Mouse (Mus musculus) frontal cortex, adult (tissue): ENCODE measurements around the gene Peg12.

Source experiments
- ATAC-seq: cut with Nextera tagmentation; 2 replicates; pipeline ENCODE4 v1.9.2; 2017; ENCODE audit warnings: mild to moderate bottlenecking, moderate library complexity, mixed read lengths; ENCODE audit not compliant: low TSS enrichment

Gene Peg12

DNA sequence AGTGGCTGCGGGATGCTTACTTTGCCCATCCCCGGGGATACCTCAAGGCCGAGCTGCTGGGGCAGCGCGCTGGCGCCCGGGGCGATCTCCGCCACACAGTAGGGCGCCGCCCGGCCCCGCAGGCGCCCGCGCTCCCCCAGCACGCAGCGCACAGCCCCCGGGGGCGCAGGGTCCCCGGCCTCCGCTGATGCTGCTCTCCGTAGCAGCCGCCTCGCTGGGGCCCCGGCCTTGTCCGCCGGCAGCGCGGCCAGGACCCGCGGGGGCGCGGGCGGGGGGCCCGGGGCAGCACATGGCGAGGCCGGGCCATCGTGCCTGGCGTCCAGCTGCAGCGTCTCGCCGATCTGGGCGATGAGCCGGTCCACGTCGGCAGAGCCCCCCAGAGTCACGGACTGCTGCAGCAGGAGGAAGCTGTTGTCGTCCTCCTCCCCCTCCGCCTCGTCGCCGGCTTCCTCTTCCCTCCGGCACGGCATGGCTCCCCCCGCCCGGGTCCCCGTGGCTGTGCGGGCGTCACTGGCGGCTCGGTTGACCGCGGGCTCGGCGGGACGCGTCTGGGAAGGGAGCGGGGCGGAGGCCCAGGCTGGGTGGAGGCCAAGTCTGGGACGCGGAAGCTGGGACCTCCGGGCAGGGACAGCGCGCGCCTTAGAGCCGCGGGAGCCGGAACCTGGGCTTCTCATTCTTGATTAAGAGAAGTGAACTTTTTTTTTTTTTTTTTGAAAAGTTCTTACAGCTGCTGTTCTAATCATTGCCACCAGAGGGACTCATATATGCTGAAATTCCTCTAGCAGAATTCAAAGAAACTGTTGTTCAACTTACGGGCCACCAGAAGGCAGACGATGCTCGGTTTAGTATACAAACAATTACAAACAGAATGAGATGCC is at the start of gene Peg12:
Gene Peg12, minus strand, starts transcription at position 633 of the 878 bp plus-strand sequence.
- no peak for ATAC-seq

DNA sequence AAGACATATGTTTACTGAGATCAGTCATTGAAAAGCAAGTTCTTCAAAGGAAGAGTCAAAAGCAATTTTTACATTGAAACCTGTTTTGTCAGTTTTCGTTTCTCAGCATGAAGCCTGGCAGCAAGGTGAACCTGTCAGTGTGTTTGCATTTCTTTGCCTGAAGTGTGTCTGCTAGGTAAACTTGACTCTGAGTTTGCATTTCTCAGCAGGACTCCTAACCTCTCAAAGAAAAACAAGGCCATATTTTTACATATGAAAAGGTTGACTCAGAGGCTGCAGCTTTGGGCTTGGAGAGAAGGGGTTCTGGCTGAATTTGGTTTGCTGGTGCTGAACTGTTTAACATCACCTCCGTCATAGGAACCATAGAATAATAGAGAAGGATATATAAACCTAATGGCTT is 21.8 kb upstream of the Peg12 start:
- no peak for ATAC-seq

DNA sequence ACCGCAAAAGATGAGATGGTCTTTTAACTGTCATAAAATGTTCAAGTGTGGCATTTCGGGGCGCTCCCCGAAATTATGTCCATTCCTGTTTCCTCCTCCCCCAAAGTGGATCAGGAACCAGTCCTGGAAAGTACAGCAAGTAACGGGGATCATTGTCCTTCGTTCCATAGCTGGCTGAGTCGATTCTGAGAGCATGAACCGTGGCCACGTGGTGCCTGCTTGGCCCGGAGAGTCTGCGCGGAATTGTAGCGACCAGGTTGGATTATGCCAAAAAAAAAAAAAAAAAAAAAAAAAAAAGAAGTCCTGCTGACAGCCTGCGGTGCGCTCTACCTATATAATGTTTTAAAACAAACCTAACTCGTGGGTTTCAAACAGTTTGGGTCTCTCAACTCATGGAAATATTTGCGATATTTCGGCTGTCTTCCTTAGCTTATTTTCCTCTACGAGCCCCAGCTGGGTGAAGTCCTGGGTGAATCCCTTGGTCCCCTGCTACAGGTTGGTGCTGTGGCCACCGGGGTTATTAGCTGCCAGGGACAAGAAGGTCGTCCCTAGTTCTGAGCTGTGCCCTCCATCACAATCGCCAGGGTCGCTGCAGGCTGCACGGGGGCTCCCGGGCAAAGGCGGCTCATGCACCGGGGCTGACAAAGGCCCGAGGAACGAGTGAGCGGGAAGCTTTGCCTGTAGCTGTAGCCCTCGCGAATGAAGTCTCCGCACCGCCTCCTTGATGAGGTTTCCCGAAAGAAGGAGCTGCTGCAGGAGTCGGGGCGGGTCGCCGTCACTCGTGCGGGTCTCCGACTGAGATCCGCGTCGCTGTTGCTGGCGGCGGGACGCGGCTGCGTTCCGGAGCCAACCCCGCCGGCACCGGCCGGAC is 1.1 kb downstream of the Peg12 start:
- ATAC-seq: no peak

DNA sequence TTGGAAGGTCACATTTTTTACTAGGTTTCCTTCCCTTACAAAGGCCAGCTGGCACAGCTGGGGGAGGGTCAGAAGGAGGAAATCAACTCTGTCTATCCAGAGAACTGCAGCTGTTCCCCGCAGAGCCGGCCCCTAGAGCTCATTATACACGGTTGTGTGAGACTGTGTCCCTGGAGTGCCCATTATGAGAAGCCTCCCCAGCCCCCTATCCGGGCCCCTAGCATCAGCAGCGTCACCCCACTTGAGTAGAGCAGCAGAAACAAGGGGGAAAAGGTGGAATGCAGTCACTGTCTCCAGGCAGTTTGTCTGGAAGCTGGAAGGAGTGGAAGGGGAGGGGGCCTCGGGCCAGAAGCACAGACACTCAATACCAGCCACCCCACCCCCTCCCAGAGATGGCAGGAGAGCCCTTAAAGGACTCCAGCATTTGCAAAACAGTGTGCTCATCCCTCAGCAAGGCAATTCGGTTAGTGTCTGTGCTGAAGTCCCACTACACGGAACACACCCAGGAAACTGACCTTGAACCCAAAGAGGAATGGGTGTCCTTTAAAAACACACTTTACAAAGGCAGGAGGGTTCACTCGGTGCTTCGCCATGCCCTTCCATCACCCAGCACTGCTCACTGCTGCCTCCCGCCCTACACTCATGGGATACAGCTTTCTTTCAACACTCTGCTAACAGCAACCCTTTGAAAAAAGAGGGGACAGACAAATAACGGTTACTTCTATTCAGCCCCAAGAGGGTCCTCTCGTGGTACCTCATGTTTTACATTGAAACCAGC is 1.9 kb downstream of the Peg12 start:
- no peak for ATAC-seq

DNA sequence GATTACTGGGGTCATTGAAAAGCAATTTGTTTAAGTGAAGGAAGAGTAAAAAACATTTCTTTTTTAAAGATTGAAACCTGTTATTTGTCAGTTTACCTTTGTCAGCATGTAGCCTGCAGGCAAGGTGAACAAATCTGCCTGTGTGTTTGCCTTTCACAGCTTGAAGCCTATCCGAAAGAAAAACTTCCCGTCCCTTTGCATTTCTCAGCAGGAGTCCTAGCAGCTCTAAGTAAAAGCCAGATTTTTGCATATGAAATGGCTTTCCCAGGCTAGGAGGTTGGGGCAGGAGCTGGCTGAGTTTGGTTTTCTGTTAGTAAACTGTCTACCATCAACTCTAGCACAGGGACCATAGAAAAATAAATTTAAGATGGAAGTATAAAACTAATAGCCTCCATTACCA is 12.0 kb downstream of the Peg12 start:
- ATAC-seq: no peak

DNA sequence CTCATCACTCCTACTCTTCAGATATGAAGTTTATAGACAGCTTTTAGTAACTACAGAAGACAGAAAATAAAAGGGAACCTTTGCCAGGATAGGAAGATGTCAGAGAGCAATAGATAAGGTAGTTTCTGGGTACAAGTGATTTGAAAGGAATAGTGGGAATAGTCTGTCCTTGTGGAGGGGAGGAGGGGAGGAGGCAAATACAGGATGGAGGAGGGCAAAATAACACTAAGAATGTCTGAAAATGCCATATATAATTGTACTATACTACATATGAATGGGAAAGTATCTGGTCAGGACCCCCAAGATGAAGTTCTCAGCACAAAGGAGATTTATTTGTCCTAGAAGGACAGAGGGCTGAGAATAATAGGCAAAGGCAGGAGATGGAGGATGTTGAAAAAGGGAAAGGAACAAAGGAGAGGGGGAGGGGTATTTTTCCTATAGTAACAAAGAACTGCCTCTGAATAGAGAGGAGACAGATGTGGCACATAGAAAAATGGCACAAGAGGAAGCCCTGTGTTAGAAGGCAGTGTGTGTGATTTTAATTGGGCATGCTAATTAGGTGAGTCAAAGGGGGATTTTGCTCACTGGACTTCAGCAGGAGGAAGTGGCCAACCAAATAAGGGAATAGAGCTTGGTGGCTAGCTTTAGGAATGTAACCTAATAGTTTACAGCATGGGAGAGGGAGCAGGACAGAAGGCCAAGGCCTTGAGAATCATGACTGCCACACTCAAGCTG is 18.7 kb downstream of the Peg12 start:
- ATAC-seq: no peak

DNA sequence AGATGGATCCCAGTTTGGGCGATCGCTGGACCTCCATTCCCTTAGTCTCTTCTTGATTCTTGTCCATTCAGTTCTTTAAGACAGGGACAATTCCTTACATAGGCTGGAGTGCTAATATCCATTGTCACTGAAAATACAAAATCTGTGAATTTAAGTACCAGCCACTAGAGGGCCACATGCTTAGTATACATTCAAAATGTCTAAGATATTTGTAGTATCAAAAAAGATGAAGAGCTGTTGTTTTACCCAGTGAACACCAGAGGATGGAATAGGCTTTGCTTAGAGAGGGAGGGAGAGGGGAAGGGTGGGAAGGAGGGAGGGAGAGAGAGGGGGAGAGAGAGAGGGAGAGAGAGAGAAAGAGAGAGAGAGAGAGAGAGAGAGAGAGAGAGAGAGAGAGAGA is 27.9 kb downstream of the Peg12 start:
- no peak for ATAC-seq

DNA sequence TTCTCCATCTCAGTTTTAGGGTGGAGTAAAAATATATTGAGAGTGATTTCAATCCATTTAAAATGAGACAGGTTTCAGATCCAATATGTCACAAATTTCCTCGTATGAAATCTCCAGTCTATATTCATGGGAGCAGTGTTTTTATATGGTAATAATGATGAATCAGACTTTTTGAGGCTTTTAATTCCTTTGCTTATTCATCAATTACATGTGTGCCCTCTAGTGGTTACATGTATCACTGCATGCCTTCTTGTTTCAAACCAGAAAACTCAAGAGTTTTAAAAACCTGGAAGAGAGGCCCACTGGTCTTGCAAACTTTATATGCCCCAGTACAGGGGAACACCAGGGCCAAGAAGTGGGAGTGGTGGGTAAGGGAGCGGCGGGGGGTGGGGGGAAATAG is 31.1 kb downstream of the Peg12 start:
- ATAC-seq: no peak

DNA sequence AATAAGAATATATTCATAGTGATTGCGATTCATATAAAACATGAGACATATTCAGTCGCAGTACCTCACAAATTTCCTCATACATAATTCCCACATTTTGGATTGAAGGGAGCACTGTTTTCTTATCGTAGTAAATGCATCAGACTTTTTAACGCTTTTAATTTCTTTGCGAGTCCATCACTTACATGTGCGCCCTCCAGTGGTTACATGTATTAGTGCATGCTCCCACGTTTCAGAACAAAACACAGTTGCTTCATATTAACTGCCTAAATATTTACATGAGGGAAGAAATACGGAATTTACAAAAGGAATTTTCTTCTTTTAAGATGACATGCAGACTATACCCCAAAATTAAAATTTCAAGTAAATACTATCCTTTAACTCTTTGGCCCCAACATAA is 36.0 kb downstream of the Peg12 start:
- ATAC-seq: no peak

DNA sequence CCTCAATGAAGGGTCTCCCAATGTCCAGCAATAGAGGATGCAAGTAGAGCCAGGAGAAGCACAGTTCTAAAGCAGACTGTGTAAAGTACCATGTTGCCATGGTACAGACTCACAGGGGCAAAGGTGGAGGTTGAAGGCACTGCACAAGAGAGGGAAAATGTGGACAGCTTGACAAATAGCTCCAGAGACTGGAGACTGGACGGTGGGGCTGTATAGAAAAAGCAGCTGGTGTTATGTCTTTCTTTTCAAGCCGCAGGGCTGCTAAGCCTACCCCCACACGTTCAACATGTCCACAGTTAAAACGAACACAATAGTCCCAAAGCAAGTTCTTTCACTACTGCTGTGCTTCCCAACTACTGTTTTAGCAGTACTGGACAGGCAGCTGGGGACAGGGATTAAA is 41.1 kb downstream of the Peg12 start:
- ATAC-seq: no peak

DNA sequence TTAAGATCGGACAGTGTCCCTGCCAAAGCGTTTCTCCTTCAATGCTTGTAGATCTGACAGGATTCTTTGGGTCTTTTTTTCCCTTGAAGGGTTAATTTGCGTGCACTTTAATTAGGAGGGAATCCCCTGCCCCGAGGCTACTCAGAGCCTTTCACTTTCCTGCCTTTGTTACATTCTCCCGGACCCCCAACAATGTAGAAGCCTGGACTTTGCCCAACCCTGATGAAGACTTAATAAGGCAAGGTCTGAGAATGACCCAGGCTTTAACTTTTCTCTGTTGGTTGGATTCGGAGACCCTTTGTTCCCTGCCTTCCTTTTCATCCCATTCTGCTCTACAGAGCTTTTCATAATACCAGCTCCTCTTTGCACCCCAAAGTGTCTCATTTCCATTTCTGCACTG is 43.7 kb downstream of the Peg12 start:
- ATAC-seq: no peak

DNA sequence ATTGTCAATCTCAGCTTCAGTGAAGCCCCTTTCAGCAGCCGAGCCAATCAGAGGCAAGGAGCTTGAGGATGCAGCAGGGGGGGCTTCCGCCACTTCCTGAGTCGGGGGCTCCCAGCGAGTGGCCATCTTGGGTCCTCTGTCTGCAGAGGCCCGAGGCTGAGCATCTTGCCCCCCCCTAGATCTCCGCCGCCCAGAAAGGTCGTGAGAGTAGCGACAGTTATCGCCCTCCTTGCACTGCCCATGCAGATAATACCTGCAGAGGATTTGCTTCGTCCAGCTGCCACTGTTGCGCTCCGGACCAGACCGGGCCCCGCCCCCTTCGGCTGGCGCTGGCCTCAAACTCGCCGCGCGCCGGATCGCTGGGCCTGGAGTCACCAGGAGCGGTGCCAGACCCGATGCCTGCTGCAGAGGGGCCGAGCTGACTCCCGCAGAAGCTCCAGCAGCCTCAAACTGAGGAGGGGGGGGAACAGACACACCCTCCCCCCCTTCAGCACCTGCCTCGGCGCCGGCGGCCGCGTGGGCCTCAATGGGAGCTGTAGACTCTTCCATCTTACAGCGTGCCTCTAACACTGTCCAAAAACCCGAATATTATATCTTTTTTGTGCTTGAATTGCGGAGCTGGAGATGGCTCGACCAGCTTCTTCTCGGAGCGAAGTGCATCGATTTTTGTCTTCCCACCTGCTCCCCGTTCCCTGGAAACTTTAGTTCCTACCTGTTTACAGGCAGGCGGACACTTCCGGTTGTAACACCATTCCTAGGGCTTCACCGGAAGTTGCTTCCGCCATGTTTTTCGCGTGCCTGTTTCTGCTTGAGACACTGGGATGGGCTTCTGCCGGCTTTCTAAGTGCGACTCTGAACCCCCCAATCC is 44.6 kb downstream of the Peg12 start, which contains the start of gene Mkrn3:
Gene Mkrn3, minus strand, starts transcription at position 647 of the 868 bp plus-strand sequence.
- no peak for ATAC-seq

DNA sequence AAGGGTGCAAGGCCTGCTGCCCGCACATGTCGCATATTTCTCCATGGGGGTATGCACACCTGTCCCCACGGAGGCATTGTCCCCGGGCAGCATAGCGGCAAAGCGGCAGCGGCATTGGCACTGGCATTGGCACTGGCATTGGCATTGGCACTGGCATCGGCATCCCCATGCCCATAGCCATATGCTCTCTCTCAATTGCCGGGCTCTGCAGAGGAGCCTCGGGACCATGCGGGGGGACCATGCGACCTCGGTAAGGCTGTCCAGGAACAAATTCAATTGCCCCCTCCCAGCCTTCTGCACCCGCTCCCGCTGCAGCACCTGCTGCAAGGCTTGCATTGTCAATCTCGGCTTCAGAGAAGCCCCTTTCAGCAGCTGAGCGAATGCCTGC is 45.2 kb downstream of the Peg12 start:
- ATAC-seq: no peak

DNA sequence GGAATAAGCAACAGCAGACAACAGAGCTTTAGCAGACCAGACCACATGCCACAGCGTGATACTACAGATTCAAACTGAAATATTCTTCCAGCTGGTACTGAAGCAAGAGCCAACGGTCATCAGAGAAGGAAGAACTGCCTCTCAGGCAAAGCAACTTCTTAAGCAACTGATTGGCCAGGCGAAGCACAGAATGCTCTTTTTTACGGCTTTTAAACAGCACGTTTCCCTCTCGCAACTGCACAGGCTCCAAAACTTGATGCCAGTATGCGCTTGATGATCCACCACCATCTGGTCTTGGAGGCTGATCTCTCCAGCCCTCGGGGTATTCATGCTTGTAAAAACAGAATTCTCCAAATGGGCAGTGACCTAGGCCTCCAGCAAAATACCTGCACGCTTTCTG is 46.0 kb downstream of the Peg12 start:
- no peak for ATAC-seq

DNA sequence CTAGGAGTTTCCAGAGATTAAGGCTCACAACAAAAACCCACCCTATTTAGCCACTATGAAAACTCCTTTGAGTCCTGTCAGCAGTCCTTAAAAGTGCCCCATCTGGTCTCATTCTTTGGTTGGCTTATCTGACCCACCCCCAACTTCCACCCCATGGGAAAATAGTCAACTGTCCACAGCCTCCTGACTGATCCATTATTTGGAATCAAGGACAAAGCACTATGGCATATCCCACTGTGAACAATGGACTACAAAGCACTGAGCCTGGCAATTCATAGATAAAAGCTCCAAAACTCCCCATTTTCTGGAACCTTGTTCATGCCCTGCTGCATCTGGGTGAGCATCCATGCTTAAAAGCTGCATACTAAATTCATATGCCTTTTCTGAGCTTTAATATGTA is 48.1 kb downstream of the Peg12 start:
- no peak for ATAC-seq

DNA sequence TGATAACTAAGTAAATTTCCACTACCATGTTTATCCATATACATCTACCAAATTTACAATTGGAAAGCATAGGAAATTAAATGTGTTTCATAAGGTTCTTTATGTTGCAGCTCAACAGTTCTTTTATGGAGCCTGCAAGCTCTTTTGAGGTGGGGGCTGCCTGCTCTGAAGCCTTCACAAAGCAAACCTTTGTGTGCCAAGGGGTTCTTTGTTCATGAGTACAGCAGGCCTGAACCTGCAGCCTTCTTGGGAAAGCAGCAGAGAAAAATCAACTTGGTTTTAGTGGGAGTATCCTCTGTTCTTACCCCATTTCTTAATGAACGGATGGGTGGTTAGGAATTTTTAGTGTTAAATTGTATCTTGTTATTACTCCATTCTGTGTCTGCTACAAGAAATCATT is 49.1 kb downstream of the Peg12 start:
- ATAC-seq: no peak
